ENCODE assay signal across 22 mouse cellular contexts in the genomic region with DNA sequence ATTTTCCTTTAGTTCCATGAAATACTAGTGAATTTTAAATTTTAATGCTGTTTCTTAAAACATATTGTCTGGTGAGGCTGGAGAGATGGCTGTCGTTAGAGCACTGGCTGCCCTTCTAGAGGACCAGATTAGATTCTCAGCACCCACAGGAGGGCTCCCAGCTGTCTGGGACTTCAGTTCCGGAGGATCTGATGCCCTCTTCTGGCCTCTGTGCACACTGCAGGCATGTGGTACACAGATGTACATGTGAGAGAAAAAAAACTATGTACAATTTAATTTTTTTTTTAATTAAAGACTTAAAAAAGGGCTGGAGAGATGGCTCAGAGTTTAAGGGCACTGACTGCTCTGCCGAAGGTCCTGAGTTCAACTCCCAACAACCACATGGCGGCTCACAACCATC. TPM values are rescaled to one million over a fixed set of nuclear protein-coding genes. Genes with fewer than 3 reads are reported as not detected.
A peak's percentile ranks its signal among the peaks of the same experiment; 100 is the strongest.
DNase-seq lines count a peak whose midpoint lies in the region; ATAC-seq and TF ChIP-seq lines count a peak whose summit lies in the region.
"Had no signal": no experiment of that assay in that cellular context is flagged by ENCODE, and none has a peak within 500 bp of the region (broad histone marks: within the 10 kb centered on the region; RNA-seq: fewer than 3 reads in every experiment).

No protein-coding gene starts in this region.

- no peak for TF ChIP-seq POLR2A in testis, adult 2 months (IDR thresholded peaks at IDR 0.05; ENCODE audit: control insufficient read depth, low read depth, low read length)

- no peaks in the 10 kb centered on the region for H3K4me1 ChIP-seq in kidney, postnatal 0 days (replicated peaks; ENCODE audit: insufficient read depth, low read length)
- no peaks in the 10 kb centered on the region for H3K4me1 ChIP-seq in testis, adult 2 months (ENCODE audit: control insufficient read depth, insufficient read depth, low read length)
- H3K4me1 ChIP-seq: forebrain, embryonic 15.5 days; heart, embryonic 13.5 days had no signal

- 88% methylated on average over 4 of the region's 4 CpGs for WGBS in kidney, postnatal 0 days

- H3K9ac ChIP-seq in kidney, postnatal 0 days (ENCODE audit: low read depth, low read length): no peak overlapping the region
- H3K9ac ChIP-seq: forebrain, embryonic 15.5 days; heart, embryonic 13.5 days; lung, embryonic 14.5 days; midbrain, embryonic 13.5 days had no signal

- no peaks in the 10 kb centered on the region for H3K9me3 ChIP-seq in kidney, postnatal 0 days (replicated peaks; ENCODE audit: low read length)
- H3K9me3 ChIP-seq: forebrain, embryonic 15.5 days; heart, embryonic 13.5 days; midbrain, embryonic 13.5 days had no signal

- 0 out of 2 replicates have a peak, but pooled peaks have one; percentile 34 for TF ChIP-seq CTCF in kidney, postnatal 0 days (IDR thresholded peaks at IDR 0.05; ENCODE audit: low read depth)
- peak; percentile 26; the same call in 1 of the 2 replicates for TF ChIP-seq CTCF in testis, adult 2 months (IDR thresholded peaks at IDR 0.05; ENCODE audit: control insufficient read depth, insufficient read depth, insufficient replicate concordance, low read depth, low read length)

- H3K4me3 ChIP-seq in kidney, postnatal 0 days (replicated peaks; ENCODE audit: low read depth, low read length): no peak overlapping the region
- no peak overlapping the region for H3K4me3 ChIP-seq in testis, adult 2 months (ENCODE audit: control insufficient read depth, low read depth, low read length)
- H3K4me3 ChIP-seq: erythroblast, embryonic 14.5 days; forebrain, embryonic 15.5 days; heart, embryonic 13.5 days; midbrain, embryonic 13.5 days had no signal

- DNase-seq in kidney, postnatal 0 days (ENCODE audit: low spot score): no peak
- no peak for DNase-seq in kidney, adult 11 months
- no peak for DNase-seq in testis, postnatal 14 days (ENCODE audit: low spot score)
- DNase-seq in NIH3T3 (ENCODE audit: low read depth): peak; percentile 15
- DNase-seq in adrenal gland, adult (ENCODE audit: inconsistent age in 2 of 2, low spot score in 1 of 2): no peak
- DNase-seq in urinary bladder, postnatal 36 days (ENCODE audit: low spot score in 2 of 2): no peak
- DNase-seq: adrenal gland, postnatal 10 days; cerebellum, adult 11-12 months; heart, postnatal 4 days; kidney, postnatal 25 days; lung, embryonic 14.5 days; retina, postnatal 1 day; thymus, adult 18-20 months had no signal

- H3K36me3 ChIP-seq in kidney, postnatal 0 days (ENCODE audit: insufficient read depth, low read length): no peaks in the 10 kb centered on the region
- H3K36me3 ChIP-seq in testis, adult 2 months (ENCODE audit: control insufficient read depth, insufficient read depth, low read length): no peaks in the 10 kb centered on the region

- H3K27me3 ChIP-seq in kidney, postnatal 0 days (ENCODE audit: insufficient read depth, low read length): no peaks in the 10 kb centered on the region
- no peaks in the 10 kb centered on the region for H3K27me3 ChIP-seq in testis, adult 2 months (ENCODE audit: control insufficient read depth, insufficient read depth, low read length)
- H3K27me3 ChIP-seq: forebrain, embryonic 15.5 days; heart, embryonic 13.5 days; midbrain, embryonic 13.5 days had no signal

- H3K4me2 ChIP-seq in kidney, postnatal 0 days (ENCODE audit: low read length): no peak overlapping the region
- H3K4me2 ChIP-seq: forebrain, embryonic 15.5 days; heart, embryonic 13.5 days; lung, embryonic 14.5 days; midbrain, embryonic 13.5 days had no signal

- H3K27ac ChIP-seq in kidney, postnatal 0 days: no peak overlapping the region
- no peak overlapping the region for H3K27ac ChIP-seq in testis, adult 2 months (ENCODE audit: control insufficient read depth, insufficient read depth, low read depth, low read length)
- H3K27ac ChIP-seq: forebrain, embryonic 15.5 days; heart, embryonic 13.5 days; macrophage; midbrain, embryonic 13.5 days had no signal

- ATAC-seq in kidney, postnatal 0 days (replicated peaks; ENCODE audit: low FRiP score, low read depth): no peak
- ATAC-seq: forebrain, embryonic 15.5 days; inflammation-experienced regulatory T-cells, adult 6 months; midbrain, embryonic 13.5 days had no signal

RNA-seq across cellular contexts. Expression of gene Pygo1, which starts 9.9 kb away (rescaled TPM):
- 3.0 and 3.2 TPM in 2 replicates for polyA plus RNA-seq in kidney, postnatal 0 days (2015; fragmentation: Nextera tagmentation; extraction: Ambion mirVana)
- 0.32 and 0.52 TPM in 2 replicates for polyA plus RNA-seq in testis, adult 2 months (2012; rRNA removed)
- polyA plus RNA-seq: erythroblast, embryonic 14.5 days; inflammation-experienced regulatory T-cells, adult 6 months; macrophage had no signal

RNA-seq across cellular contexts. Expression of gene Dyx1c1, which starts 23.3 kb away (rescaled TPM):
- polyA plus RNA-seq in kidney, postnatal 0 days (2015; fragmentation: Nextera tagmentation; extraction: Ambion mirVana): 2.8 and 3.3 TPM in 2 replicates
- 13.2 and 13.5 TPM in 2 replicates for polyA plus RNA-seq in testis, adult 2 months (2012; rRNA removed)
- polyA plus RNA-seq: erythroblast, embryonic 14.5 days had no signal

RNA-seq across cellular contexts. Expression of gene Gm44503, which starts 23.3 kb away (rescaled TPM):
- polyA plus RNA-seq in kidney, postnatal 0 days (2015; fragmentation: Nextera tagmentation; extraction: Ambion mirVana): not detected in 2 replicates
- not detected in 2 replicates for polyA plus RNA-seq in testis, adult 2 months (2012; rRNA removed)
- polyA plus RNA-seq: forebrain, embryonic 15.5 days; gonadal fat pad, adult 2 months; heart, embryonic 13.5 days; inflammation-experienced regulatory T-cells, adult 6 months; limb, embryonic 14.5 days; lung, embryonic 14.5 days; macrophage; midbrain, embryonic 13.5 days had no signal

RNA-seq across cellular contexts. Expression of gene Ccpg1os, which starts 49.9 kb away (rescaled TPM):
- 30.2 and 33.8 TPM in 2 replicates for polyA plus RNA-seq in kidney, postnatal 0 days (2015; fragmentation: Nextera tagmentation; extraction: Ambion mirVana)
- 250 and 293 TPM in 2 replicates for polyA plus RNA-seq in testis, adult 2 months (2012; rRNA removed)

RNA-seq across cellular contexts. Expression of gene Ccpg1, which starts 49.9 kb away (rescaled TPM):
- polyA plus RNA-seq in kidney, postnatal 0 days (2015; fragmentation: Nextera tagmentation; extraction: Ambion mirVana): 43.8 and 49.6 TPM in 2 replicates
- polyA plus RNA-seq in testis, adult 2 months (2012; rRNA removed): 30.0 and 38.9 TPM in 2 replicates
